ENCODE assay signal across 9 mouse cellular contexts in the genomic region with DNA sequence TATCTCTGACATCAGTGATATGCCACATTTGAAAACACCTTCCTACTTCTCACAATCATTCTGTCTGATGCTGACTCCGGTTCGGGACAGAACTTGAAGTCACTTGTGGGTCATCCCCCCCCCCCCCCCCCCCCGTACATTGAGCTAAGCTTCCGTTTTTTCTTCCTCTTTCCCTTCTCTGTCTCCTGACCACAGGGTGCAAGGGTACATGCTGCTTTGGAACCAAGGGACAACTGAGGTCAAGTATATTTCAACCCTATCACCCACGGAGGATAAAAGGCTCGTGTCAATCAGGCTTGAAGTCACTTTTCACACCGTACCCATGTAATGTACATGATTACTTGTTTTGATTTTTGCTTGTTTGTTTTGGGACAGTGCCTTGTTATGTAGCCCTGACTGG. TPM values are rescaled to one million over a fixed set of nuclear protein-coding genes. Genes with fewer than 3 reads are reported as not detected.
A peak's percentile ranks its signal among the peaks of the same experiment; 100 is the strongest.
DNase-seq lines count a peak whose midpoint lies in the region; ATAC-seq and TF ChIP-seq lines count a peak whose summit lies in the region.
"Had no signal": no experiment of that assay in that cellular context is flagged by ENCODE, and none has a peak within 500 bp of the region (broad histone marks: within the 10 kb centered on the region; RNA-seq: fewer than 3 reads in every experiment).

No protein-coding gene starts in this region.

- H3K4me2 ChIP-seq in heart, embryonic 15.5 days, result peak overlapping the region; percentile 98

- H3K4me1 ChIP-seq in heart, embryonic 15.5 days (replicated peaks), result peaks cover 22% of the 10 kb centered on the region
- H3K4me1 ChIP-seq in embryonic fibroblast, embryonic 13.5 days (ENCODE audit: control insufficient read depth, insufficient read depth, low read length), result no peaks in the 10 kb centered on the region
- H3K4me1 ChIP-seq in limb, embryonic 10.5 days, result peaks cover 19% of the 10 kb centered on the region

- ATAC-seq in heart, embryonic 15.5 days (replicated peaks; ENCODE audit: insufficient number of reproducible peaks, insufficient read depth, low FRiP score, low read depth), result no peak
- ATAC-seq in monocyte, adult 5-6 weeks (replicated peaks; ENCODE audit: insufficient number of reproducible peaks, low FRiP score, low TSS enrichment, poor library complexity, severe bottlenecking), result peak; percentile 45; the same call in 1 of the 2 replicates

- no peak for DNase-seq in heart, postnatal 14 days
- DNase-seq in limb, embryonic 10.5 days (ENCODE audit: low spot score), result no peak
- DNase-seq in adrenal gland, adult (ENCODE audit: inconsistent age in 2 of 2, low spot score in 1 of 2), result no peak
- DNase-seq in cerebellum, adult 11 months, result no peak
- DNase-seq in adrenal gland, adult 2 months, result no peak
- DNase-seq: cerebellum, adult 11-12 months had no signal

- WGBS in heart, embryonic 15.5 days, result 19% methylated on average over 7 of the region's 7 CpGs
- WGBS in limb, embryonic 10.5 days, result 22% methylated on average over 7 of the region's 7 CpGs

- TF ChIP-seq POLR2A in embryonic fibroblast, embryonic 13.5 days (IDR thresholded peaks at IDR 0.05; ENCODE audit: low read depth, low read length), result no peak

- H3K9me3 ChIP-seq in heart, embryonic 15.5 days (replicated peaks), result no peaks in the 10 kb centered on the region
- no peaks in the 10 kb centered on the region for H3K9me3 ChIP-seq in limb, embryonic 10.5 days (replicated peaks)

- H3K4me3 ChIP-seq in heart, embryonic 15.5 days, result peak overlapping the region; percentile 63
- H3K4me3 ChIP-seq in embryonic fibroblast, embryonic 13.5 days (ENCODE audit: insufficient read depth, low read length), result peak overlapping the region; percentile 47
- H3K4me3 ChIP-seq in limb, embryonic 10.5 days, result peak overlapping the region; percentile 67

- intact Hi-C loops in heart, postnatal 14 days (cut with DNase I), result no loop called here

- H3K27ac ChIP-seq in heart, embryonic 15.5 days, result no peak overlapping the region
- H3K27ac ChIP-seq in embryonic fibroblast, embryonic 13.5 days (ENCODE audit: insufficient read depth, low read length), result no peak overlapping the region
- no peak overlapping the region for H3K27ac ChIP-seq in limb, embryonic 10.5 days

- no peak for TF ChIP-seq CTCF in embryonic fibroblast, embryonic 13.5 days (IDR thresholded peaks at IDR 0.05; ENCODE audit: borderline replicate concordance, insufficient read depth, low read length)

- H3K36me3 ChIP-seq in heart, embryonic 15.5 days, result no peaks in the 10 kb centered on the region
- no peaks in the 10 kb centered on the region for H3K36me3 ChIP-seq in limb, embryonic 10.5 days

- H3K9ac ChIP-seq in heart, embryonic 15.5 days, result peak overlapping the region; percentile 61; the same call in 1 of the 2 replicates

- peaks cover 18% of the 10 kb centered on the region for H3K27me3 ChIP-seq in heart, embryonic 15.5 days
- peaks cover 86% of the 10 kb centered on the region for H3K27me3 ChIP-seq in limb, embryonic 10.5 days (ENCODE audit: low read depth, poor library complexity, severe bottlenecking)

RNA-seq across cellular contexts. Expression of gene Intu, which starts 0.2 kb away (rescaled TPM):
- 2.6 and 3.3 TPM in 2 replicates for polyA plus RNA-seq in heart, embryonic 15.5 days (2015; fragmentation: Nextera tagmentation; extraction: Ambion mirVana)
- 10 to 100 TPM; 11.9 to 12.4 TPM for total RNA-seq in heart, postnatal 14 days (2021)
- 3.0 and 3.1 TPM in 2 replicates for polyA plus RNA-seq in embryonic fibroblast, embryonic 13.5 days (2011; ENCODE audit: insufficient read length, low read depth, missing spikeins)
- polyA plus RNA-seq in limb, embryonic 10.5 days (2016; fragmentation: Nextera tagmentation; extraction: Ambion mirVana), result 4.0 and 4.9 TPM in 2 replicates
- 0.29 to 1.8 TPM (median 1.6 TPM) in 3 replicates for total RNA-seq in monocyte, adult 5-6 weeks (2017)
- 1 to 10 TPM; 1.8 to 4.0 TPM for total RNA-seq in adrenal gland, adult 2 months (2021)
- polyA plus RNA-seq in adrenal gland, adult 2 months (2012; rRNA removed), result 1.1 TPM in 2 replicates
